Mouse (Mus musculus) adrenal gland, postnatal 25 days (tissue): Measurements from ENCODE around the gene Slc35f1. TPM values are rescaled to one million over a fixed set of nuclear protein-coding genes. Genes with fewer than 3 reads are reported as not detected.
"Not testable (repeated sequence)": the region's sequence is repeated elsewhere in the genome, so short reads cannot be mapped to it uniquely, and the experiment has no call there.

ENCODE experiments used
- DNase-seq: peaks from one replicate; pipeline ENCODE4 v3.0.0; 2021; ENCODE audit warnings: mixed read lengths
- total RNA-seq: library from RNA; stranded (reverse); gene quantifications from 2 replicates; pipeline ENCODE4 v1.2.3, GENCODE M21; 2021

Gene Slc35f1
- total RNA-seq, 1 experiment from 2014 or later: 1.5 TPM

- DNase-seq: no peak
Measured at GRCm38 (mm10) chr10:52787075-52787474, 96.7 kb downstream of the Slc35f1 start.

GRCm38 (mm10) chr10:52791560-52791959 lies 101.2 kb downstream of the Slc35f1 start:
- DNase-seq: no peak

- DNase-seq: no peak
Measured at GRCm38 (mm10) chr10:52797454-52797853, 107.1 kb downstream of the Slc35f1 start.

- no peak for DNase-seq
Measured at GRCm38 (mm10) chr10:52807808-52808207, 117.5 kb downstream of the Slc35f1 start.

GRCm38 (mm10) chr10:52812861-52813260 lies 122.5 kb downstream of the Slc35f1 start:
- DNase-seq: no peak

- DNase-seq: no peak
Measured at GRCm38 (mm10) chr10:52814358-52814757, 124.0 kb downstream of the Slc35f1 start.

GRCm38 (mm10) chr10:52819661-52820060 lies 129.3 kb downstream of the Slc35f1 start:
- DNase-seq: no peak

- no peak for DNase-seq
Measured at GRCm38 (mm10) chr10:52822909-52823308, 132.6 kb downstream of the Slc35f1 start.

GRCm38 (mm10) chr10:52825746-52826145 lies 135.4 kb downstream of the Slc35f1 start:
- DNase-seq: no peak

GRCm38 (mm10) chr10:52840819-52841218 lies 150.5 kb downstream of the Slc35f1 start:
- DNase-seq: no peak

GRCm38 (mm10) chr10:52851994-52852393 lies 161.7 kb downstream of the Slc35f1 start:
- no peak for DNase-seq

GRCm38 (mm10) chr10:52860851-52861250 lies 170.5 kb downstream of the Slc35f1 start:
- peak; percentile 18 for DNase-seq

GRCm38 (mm10) chr10:52864936-52865335 lies 174.6 kb downstream of the Slc35f1 start:
- no peak for DNase-seq

GRCm38 (mm10) chr10:52871110-52871509 lies 180.8 kb downstream of the Slc35f1 start:
- no peak for DNase-seq

- no peak for DNase-seq
Measured at GRCm38 (mm10) chr10:52874133-52874532, 183.8 kb downstream of the Slc35f1 start.

- DNase-seq: no peak
Measured at GRCm38 (mm10) chr10:52874712-52875111, 184.4 kb downstream of the Slc35f1 start.

GRCm38 (mm10) chr10:52877263-52878021 lies 187.1 kb downstream of the Slc35f1 start:
- DNase-seq: no peak

- DNase-seq: no peak
Measured at GRCm38 (mm10) chr10:52878093-52878801, 187.9 kb downstream of the Slc35f1 start.

- not testable (repeated sequence) for DNase-seq
Measured at GRCm38 (mm10) chr10:52896724-52897123, 206.4 kb downstream of the Slc35f1 start.

- DNase-seq: peak; percentile 0
Measured at GRCm38 (mm10) chr10:52904914-52905313, 214.6 kb downstream of the Slc35f1 start.

- no peak for DNase-seq
Measured at GRCm38 (mm10) chr10:52911762-52912161, 221.4 kb downstream of the Slc35f1 start.

GRCm38 (mm10) chr10:52918715-52919114 lies 228.4 kb downstream of the Slc35f1 start:
- DNase-seq: no peak

- no peak for DNase-seq
Measured at GRCm38 (mm10) chr10:52923143-52923542, 232.8 kb downstream of the Slc35f1 start.

- DNase-seq: no peak
Measured at GRCm38 (mm10) chr10:52926330-52926729, 236.0 kb downstream of the Slc35f1 start.
